Mouse (Mus musculus): Measurements from ENCODE around the gene Zfp566.

- TF ChIP-seq NELFE (IDR thresholded peaks at IDR 0.05; ENCODE audit: low read depth, low read length) = 0 out of 2 replicates have a peak, but pooled peaks have one; percentile 40
- no peak for TF ChIP-seq CHD2 (IDR thresholded peaks at IDR 0.05; ENCODE audit: low read length)
- no peak for TF ChIP-seq EP300 (IDR thresholded peaks at IDR 0.05; ENCODE audit: low read length)
- TF ChIP-seq CTCF (conservative IDR thresholded peaks at IDR 0.05 in 1 of 2, IDR thresholded peaks at IDR 0.05 in 1 of 2; ENCODE audit: low read depth in 2 of 2, low read length in 2 of 2) = no peak
- peak; percentile 89; the same call in 1 of the 2 replicates for TF ChIP-seq KAT2A (IDR thresholded peaks at IDR 0.05; ENCODE audit: insufficient replicate concordance, low read length)
- no peak for TF ChIP-seq ZNF384 (IDR thresholded peaks at IDR 0.05; ENCODE audit: low read depth, low read length)
- TF ChIP-seq RAD21 (IDR thresholded peaks at IDR 0.05; ENCODE audit: low read depth, low read length) = no peak
- TF ChIP-seq USF1 (IDR thresholded peaks at IDR 0.05; ENCODE audit: low read depth, low read length) = no peak
Measured at GRCm38 (mm10) chr7:30050882-30051548, 39.3 kb downstream of the Zfp566 start, which contains the start of gene Zfp14.

Measured in CH12.LX (cell line).